11 mouse cellular contexts compared by ENCODE assay signal in the genomic region with DNA sequence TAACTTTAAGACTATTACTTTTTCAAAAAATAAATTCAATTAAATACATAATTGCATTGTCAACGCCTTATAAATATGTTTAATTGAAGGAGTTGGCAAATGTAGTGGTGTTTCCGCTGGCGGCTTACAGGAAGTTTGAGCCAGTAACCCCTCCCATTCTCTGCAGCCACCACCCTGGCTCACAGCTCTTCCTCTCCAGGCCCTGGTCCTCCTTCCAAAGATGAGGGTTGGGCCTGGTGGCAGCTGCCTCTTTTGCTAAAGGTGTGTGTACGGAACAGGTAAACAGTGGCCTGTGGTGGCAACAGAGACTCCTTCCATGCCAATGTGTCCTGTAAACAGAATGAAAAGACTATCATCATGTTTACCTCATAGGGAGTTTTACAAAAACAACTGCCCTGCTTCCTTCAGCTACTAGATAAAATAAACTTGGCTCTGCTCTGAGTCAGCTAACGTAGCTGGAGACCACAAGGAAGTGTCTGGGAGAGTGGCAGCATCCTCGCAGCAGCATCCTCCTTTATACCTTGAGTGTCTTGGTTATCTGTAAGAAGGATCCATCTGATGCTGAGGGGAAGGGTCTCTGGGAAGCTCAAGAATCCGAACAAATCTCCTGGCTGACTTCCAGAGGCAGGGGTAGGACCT. TPM values are rescaled to one million over a fixed set of nuclear protein-coding genes. Genes with fewer than 3 reads are reported as not detected.
DNase-seq lines count a peak whose midpoint lies in the region; ATAC-seq and TF ChIP-seq lines count a peak whose summit lies in the region.
"Had no signal": no experiment of that assay in that cellular context is flagged by ENCODE, and none has a peak within 500 bp of the region (broad histone marks: within the 10 kb centered on the region; RNA-seq: fewer than 3 reads in every experiment).

No protein-coding gene starts in this region.

- no peak for TF ChIP-seq CTCF in MEL (IDR thresholded peaks at IDR 0.05 in 2 of 3, conservative IDR thresholded peaks at IDR 0.05 in 1 of 3; ENCODE audit: control insufficient read depth in 1 of 3, insufficient read depth in 1 of 3, low read depth in 2 of 3, low read length in 3 of 3, poor library complexity in 1 of 3, severe bottlenecking in 1 of 3)
- no peak for TF ChIP-seq CTCF in lung, postnatal 0 days (IDR thresholded peaks at IDR 0.05)
- TF ChIP-seq CTCF in cerebellum, adult 2 months (IDR thresholded peaks at IDR 0.05; ENCODE audit: borderline replicate concordance, insufficient read depth, low read depth, low read length), result no peak

- H3K36me3 ChIP-seq in heart, embryonic 15.5 days, result no peaks in the 10 kb centered on the region
- H3K36me3 ChIP-seq in MEL (ENCODE audit: control insufficient read depth in 1 of 2, insufficient read depth in 2 of 2, low read length in 2 of 2), result peaks cover 0 to 21% of the 10 kb centered on the region in 2 experiments; a peak in 2 of 4 replicates
- H3K36me3 ChIP-seq in lung, postnatal 0 days (ENCODE audit: insufficient read depth, low read length), result no peaks in the 10 kb centered on the region
- H3K36me3 ChIP-seq in splenic B cell, adult 2 months (ENCODE audit: control insufficient read depth, insufficient read depth, low read length, poor library complexity, severe bottlenecking), result no peaks in the 10 kb centered on the region
- H3K36me3 ChIP-seq: embryonic facial prominence, embryonic 15.5 days; midbrain, embryonic 13.5 days had no signal

- no peaks in the 10 kb centered on the region for H3K79me2 ChIP-seq in MEL (ENCODE audit: control insufficient read depth, insufficient read depth, low read length, poor library complexity)

- no peak for TF ChIP-seq EP300 in MEL (IDR thresholded peaks at IDR 0.05; ENCODE audit: low read depth in 1 of 2, low read length in 2 of 2)
- peak; percentile 58 for TF ChIP-seq EP300 in lung, postnatal 0 days (IDR thresholded peaks at IDR 0.05)

- H3K27ac ChIP-seq in heart, embryonic 15.5 days, result 0 out of 2 replicates have a peak overlapping the region, but pooled peaks have one; percentile 4
- peak overlapping the region; percentile 62 for H3K27ac ChIP-seq in MEL (ENCODE audit: control insufficient read depth, low read depth, low read length)
- peak overlapping the region; percentile 75 for H3K27ac ChIP-seq in lung, postnatal 0 days (ENCODE audit: low read length)
- H3K27ac ChIP-seq in cerebellum, adult 2 months (ENCODE audit: insufficient read depth, low read length), result no peak overlapping the region
- H3K27ac ChIP-seq: embryonic facial prominence, embryonic 15.5 days; midbrain, embryonic 13.5 days had no signal

- WGBS in heart, embryonic 15.5 days, result 67% methylated on average over 7 of the region's 7 CpGs
- WGBS in lung, postnatal 0 days, result 22% methylated on average over 7 of the region's 7 CpGs
- WGBS in cerebellum, adult 2 months, result 71% methylated on average over 7 of the region's 7 CpGs

- no peak for TF ChIP-seq RAD21 in MEL (IDR thresholded peaks at IDR 0.05; ENCODE audit: low read depth, low read length)

- H3K4me3 ChIP-seq in heart, embryonic 15.5 days, result no peak overlapping the region
- no peak overlapping the region; a peak in 1 of 4 replicates for H3K4me3 ChIP-seq in MEL (ENCODE audit: control insufficient read depth in 1 of 2, insufficient read depth in 1 of 2, low read depth in 2 of 2, low read length in 2 of 2)
- H3K4me3 ChIP-seq in lung, postnatal 0 days (ENCODE audit: low read depth, low read length), result no peak overlapping the region
- H3K4me3 ChIP-seq in cerebellum, adult 2 months (replicated peaks; ENCODE audit: insufficient read depth, low read depth, low read length), result no peak overlapping the region
- H3K4me3 ChIP-seq: embryonic facial prominence, embryonic 15.5 days; midbrain, embryonic 13.5 days had no signal

- ATAC-seq in heart, embryonic 15.5 days (replicated peaks; ENCODE audit: insufficient number of reproducible peaks, insufficient read depth, low FRiP score, low read depth), result 0 out of 2 replicates have a peak, but pooled peaks have one; percentile 43
- ATAC-seq in lung, postnatal 0 days, result peak; percentile 82
- ATAC-seq: midbrain, embryonic 13.5 days had no signal

- H3K4me1 ChIP-seq in heart, embryonic 15.5 days (replicated peaks), result peaks cover 4% of the 10 kb centered on the region
- peaks cover 10 to 19% of the 10 kb centered on the region in 2 experiments for H3K4me1 ChIP-seq in MEL (ENCODE audit: control insufficient read depth in 1 of 2, insufficient read depth in 2 of 2, low read length in 2 of 2)
- H3K4me1 ChIP-seq in lung, postnatal 0 days (ENCODE audit: insufficient read depth, low read depth, low read length), result 0 out of 2 replicates have a peak, but pooled peaks cover 2% of the 10 kb centered on the region
- H3K4me1 ChIP-seq in cerebellum, adult 2 months (ENCODE audit: control insufficient read depth, insufficient read depth, low read length), result no peaks in the 10 kb centered on the region
- H3K4me1 ChIP-seq: midbrain, embryonic 13.5 days had no signal

- H3K9me3 ChIP-seq in heart, embryonic 15.5 days (replicated peaks), result no peaks in the 10 kb centered on the region
- H3K9me3 ChIP-seq in MEL (replicated peaks; ENCODE audit: insufficient read depth, low read length), result no peaks in the 10 kb centered on the region
- no peaks in the 10 kb centered on the region for H3K9me3 ChIP-seq in lung, postnatal 0 days (ENCODE audit: low read length)
- H3K9me3 ChIP-seq: embryonic facial prominence, embryonic 15.5 days; midbrain, embryonic 13.5 days had no signal

- no peak overlapping the region for H3K4me2 ChIP-seq in heart, embryonic 15.5 days
- no peak overlapping the region for H3K4me2 ChIP-seq in lung, postnatal 0 days (replicated peaks; ENCODE audit: low read depth, low read length)
- H3K4me2 ChIP-seq: embryonic facial prominence, embryonic 15.5 days; midbrain, embryonic 13.5 days had no signal

- no peak for DNase-seq in heart, adult 8-10 months (ENCODE audit: low spot score)
- peak; percentile 76 for DNase-seq in MEL (ENCODE audit: low read depth, low spot score)
- peak; percentile 74 for DNase-seq in lung, postnatal 0 days (ENCODE audit: low spot score)
- peak; percentile 38 for DNase-seq in splenic B cell, adult 2 months (ENCODE audit: low read depth, low spot score)
- DNase-seq in urinary bladder, adult 18-20 months (ENCODE audit: low spot score in 2 of 2), result no peak
- no peak for DNase-seq in cerebellum, adult 2 months
- no peak for DNase-seq in c-Kit-positive CD71-positive TER-119-positive erythroid progenitor cells, embryonic 14.5 days (ENCODE audit: low spot score)

- 0 out of 4 replicates have a peak, but pooled peaks of 1 of the 2 experiments have one; percentile 43 for TF ChIP-seq POLR2A in MEL (IDR thresholded peaks at IDR 0.05; ENCODE audit: control insufficient read depth in 1 of 2, insufficient read depth in 1 of 2, low read depth in 1 of 2, low read length in 2 of 2, poor library complexity in 1 of 2)
- no peak for TF ChIP-seq POLR2A in cerebellum, adult 2 months (IDR thresholded peaks at IDR 0.05; ENCODE audit: borderline replicate concordance, insufficient read depth, low read length)

- H3K9ac ChIP-seq in heart, embryonic 15.5 days, result no peak overlapping the region
- no peak overlapping the region; the same call in 1 of the 2 replicates for H3K9ac ChIP-seq in MEL (ENCODE audit: control insufficient read depth, low read depth, low read length, poor library complexity, severe bottlenecking)
- H3K9ac ChIP-seq in lung, postnatal 0 days (replicated peaks; ENCODE audit: low read depth), result no peak overlapping the region
- H3K9ac ChIP-seq: embryonic facial prominence, embryonic 15.5 days; midbrain, embryonic 13.5 days had no signal

- H3K27me3 ChIP-seq in heart, embryonic 15.5 days, result no peaks in the 10 kb centered on the region
- H3K27me3 ChIP-seq in MEL (ENCODE audit: control insufficient read depth in 1 of 2, insufficient read depth in 2 of 2, low read length in 2 of 2), result no peaks in the 10 kb centered on the region
- H3K27me3 ChIP-seq in lung, postnatal 0 days (replicated peaks; ENCODE audit: insufficient read depth, low read length), result no peaks in the 10 kb centered on the region
- no peaks in the 10 kb centered on the region for H3K27me3 ChIP-seq in splenic B cell, adult 2 months (ENCODE audit: control insufficient read depth, insufficient read depth, low read length, poor library complexity, severe bottlenecking)
- no peaks in the 10 kb centered on the region; the same call in 1 of the 2 replicates for H3K27me3 ChIP-seq in cerebellum, adult 2 months (ENCODE audit: control insufficient read depth, insufficient read depth, low read length)
- H3K27me3 ChIP-seq: CH12.LX; embryonic facial prominence, embryonic 15.5 days; midbrain, embryonic 13.5 days had no signal

TF ChIP-seq in MEL, 35 proteins besides CTCF, POLR2A, EP300 and RAD21 (continues in another document):
- TF ChIP-seq MEF2A (IDR thresholded peaks at IDR 0.05; ENCODE audit: extremely low read depth, insufficient replicate concordance, low read depth, low read length, poor library complexity, severe bottlenecking) (no peak), HCFC1 (IDR thresholded peaks at IDR 0.05; ENCODE audit: low read depth, low read length) (no peak), ZNF384 (IDR thresholded peaks at IDR 0.05; ENCODE audit: low read depth, low read length) (no peak), MAX (IDR thresholded peaks at IDR 0.05; ENCODE audit: low read length) (no peak), UBTF (IDR thresholded peaks at IDR 0.05; ENCODE audit: borderline replicate concordance, insufficient read depth, low read depth, low read length) (no peak), ZMIZ1 (IDR thresholded peaks at IDR 0.05; ENCODE audit: low read depth, low read length) (no peak), SIN3A (IDR thresholded peaks at IDR 0.05; ENCODE audit: low read length) (no peak), NELFE (IDR thresholded peaks at IDR 0.05; ENCODE audit: low read depth, low read length) (no peak), TCF12 (IDR thresholded peaks at IDR 0.05; ENCODE audit: low read depth, low read length) (no peak)

RNA-seq across cellular contexts. Expression of a gene that starts 41.8 kb away (rescaled TPM):
- 16.2 and 24.8 TPM in 2 replicates for polyA plus RNA-seq in heart, embryonic 15.5 days (2015; fragmentation: Nextera tagmentation; extraction: Ambion mirVana)
- 10 to 100 TPM in 3 of 4 experiments, 1 to 10 TPM in 1; 9.6 to 14.1 (median 13.6) TPM for total RNA-seq in heart, adult 8-10 months (2022)
- 43.8 and 53.4 TPM in 2 replicates for total RNA-seq in MEL (2012; rRNA removed)
- 10 to 100 TPM; 63.8 to 91.4 TPM for polyA plus RNA-seq in MEL (2012; ENCODE audit: insufficient read depth in 1 of 2, insufficient read length in 2 of 2, low read depth in 1 of 2, low replicate concordance in 2 of 2, missing spikeins in 1 of 2)
- polyA plus RNA-seq in lung, postnatal 0 days (2015; fragmentation: Nextera tagmentation; extraction: Ambion mirVana), result 11.1 and 12.4 TPM in 2 replicates
- 14.4 and 15.6 TPM in 2 replicates for polyA plus RNA-seq in cerebellum, adult 2 months (2012; rRNA removed)

RNA-seq across cellular contexts. Expression of a gene that starts 54.8 kb away (rescaled TPM):
- polyA plus RNA-seq in heart, embryonic 15.5 days (2015; fragmentation: Nextera tagmentation; extraction: Ambion mirVana), result 1.1 and 1.3 TPM in 2 replicates
- 1 to 10 TPM; 6.0 to 7.3 (median 7.0) TPM for total RNA-seq in heart, adult 8-10 months (2022)
- total RNA-seq in MEL (2012; rRNA removed), result 10.0 and 10.2 TPM in 2 replicates
- polyA plus RNA-seq in MEL (2012; ENCODE audit: insufficient read depth in 1 of 2, insufficient read length in 2 of 2, low read depth in 1 of 2, low replicate concordance in 2 of 2, missing spikeins in 1 of 2), result 1 to 10 TPM in 1 of 2 experiments, not detected in 1; 6.4 TPM
- polyA plus RNA-seq in lung, postnatal 0 days (2015; fragmentation: Nextera tagmentation; extraction: Ambion mirVana), result 4.2 TPM in 2 replicates
- polyA plus RNA-seq in cerebellum, adult 2 months (2012; rRNA removed), result 25.6 and 26.6 TPM in 2 replicates

Comparison
In these comparisons a context has a peak if more than half of its experiments do, and no peak if none do; other contexts are left out.
1. DNase-seq: peak in MEL (single experiment), lung, postnatal 0 days (single experiment) and splenic B cell, adult 2 months (single experiment); none in heart, adult 8-10 months (single experiment), urinary bladder, adult 18-20 months (0 of 2), cerebellum, adult 2 months (0 of 2) and c-Kit-positive CD71-positive TER-119-positive erythroid progenitor cells, embryonic 14.5 days (single experiment).